Mouse (Mus musculus) neural tube, embryonic 13.5 days (tissue): ENCODE measurements around the gene Baiap2. TPM values are rescaled to one million over a fixed set of nuclear protein-coding genes. Genes with fewer than 3 reads are reported as not detected.

ENCODE experiments used
- microRNA counts: library from miRNA; unstranded; fragments of <30 nt; microRNA quantifications from one replicate; lab custom pipeline; 2016
- microRNA-seq: library from miRNA; unstranded; fragments of <30 nt; microRNA quantifications from one replicate; pipeline ENCODE4, GENCODE M21; 2016
- polyA plus RNA-seq: library from polyadenylated mRNA; unstranded; fragments of >200 nt; fragmentation: Nextera tagmentation; extraction: Ambion mirVana; gene quantifications from 2 replicates; pipeline ENCODE4 v1.2.1, GENCODE M21; 2015

The Baiap2 gene
- polyA plus RNA-seq, 1 experiment from 2014 or later: 11.1 TPM

MicroRNAs within 50 kb of the gene (microRNA counts, 519-probe panel; counts per million panel counts)
- microRNA mmu-miR-338-3p (lab: Ali Mortazavi, UCI) (3,347 counts per million, percentile 44 among the panel's probes with 10 or more counts), microRNA mmu-miR-338-5p (lab: Ali Mortazavi, UCI) (not detected)

Small RNA genes within 50 kb of the gene (microRNA-seq; reads per million reads assigned to microRNA genes)
- gene Mir3065: not detected
- gene Mir338: not detected

Other genes starting within 250 kb of the Baiap2 start
- gene Chmp6, start 29.3 kb upstream of the Baiap2 start, polyA plus RNA-seq: 97.5 and 102 TPM in 2 replicates
- gene Aatk, start 104.4 kb downstream of the Baiap2 start, polyA plus RNA-seq: 28.2 and 34.2 TPM in 2 replicates
- 26.1 and 31.3 TPM in 2 replicates for gene Cep131, start 144.1 kb downstream of the Baiap2 start, polyA plus RNA-seq
- gene Tepsin, start 156.0 kb downstream of the Baiap2 start, polyA plus RNA-seq: 20.6 and 21.7 TPM in 2 replicates
- gene Ndufaf8, start 156.2 kb downstream of the Baiap2 start, polyA plus RNA-seq: 38.0 and 45.6 TPM in 2 replicates
- 103 and 108 TPM in 2 replicates for gene Slc38a10, start 208.6 kb downstream of the Baiap2 start, polyA plus RNA-seq